Mouse (Mus musculus) ES-E14 (cell line): ENCODE data around the gene Cblb.

ENCODE experiments used
- CHD2 ChIP-seq: IDR thresholded peaks from 2 replicates; pipeline ENCODE4 v1.6.1; 2014; ENCODE audit warnings: mild to moderate bottlenecking, low read depth, low read length, inconsistent platforms
- HCFC1 ChIP-seq: IDR thresholded peaks from 2 replicates; pipeline ENCODE4 v1.6.1; 2012; ENCODE audit warnings: low read length, inconsistent platforms, borderline replicate concordance; ENCODE audit not compliant: insufficient read depth
- MAFK ChIP-seq: IDR thresholded peaks from 2 replicates; pipeline ENCODE4 v1.6.1; 2014; ENCODE audit warnings: mild to moderate bottlenecking, low read depth, low read length, inconsistent platforms; ENCODE audit not compliant: insufficient read depth
- ZC3H11A ChIP-seq: IDR thresholded peaks from 2 replicates; pipeline ENCODE4 v1.6.1; 2012; ENCODE audit warnings: low read depth, mild to moderate bottlenecking, inconsistent platforms, low read length, borderline replicate concordance

DNA sequence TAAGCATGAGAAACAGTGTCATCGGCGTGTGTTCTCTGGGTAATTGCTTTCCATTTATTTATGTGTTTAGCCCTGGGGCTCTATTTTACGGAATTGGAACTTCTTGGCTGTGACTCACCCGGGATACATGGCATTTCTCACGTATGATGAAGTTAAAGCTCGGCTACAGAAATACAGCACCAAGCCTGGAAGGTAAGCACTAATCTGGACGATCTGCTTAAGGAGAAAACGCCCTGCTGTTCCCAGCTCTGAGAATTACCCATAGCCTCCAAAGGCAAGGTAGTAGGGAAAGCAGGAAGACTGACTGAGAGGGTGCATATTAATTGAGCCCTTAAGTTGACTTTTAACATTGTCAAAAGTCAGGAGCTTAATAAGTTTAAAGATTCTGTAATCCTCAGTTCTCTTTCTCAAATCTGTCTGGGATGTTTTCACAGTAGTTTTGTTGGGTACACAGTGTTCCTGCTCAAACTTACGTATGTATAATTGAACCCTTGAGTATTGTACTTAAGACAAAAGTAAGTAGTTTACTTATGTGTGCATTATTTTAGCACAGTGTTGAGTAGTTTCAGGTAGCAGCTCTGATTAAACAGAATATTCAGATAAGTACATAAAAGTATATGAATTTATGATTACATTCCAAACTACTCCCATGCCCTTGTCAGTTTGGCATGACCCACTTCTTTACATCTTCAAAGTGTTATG is 104.8 kb downstream of the Cblb start:
- TF ChIP-seq ZC3H11A (no peak), HCFC1 (no peak), CHD2 (no peak), MAFK (no peak)
